Mouse (Mus musculus) adrenal gland, adult (tissue): ENCODE measurements at regions not wholly inside any gene's neighbourhood (a gene's known extent, or its start where the extent isn't known, plus 50 kb on each side); places are given as distances from the start of the nearest gene placed in this dataset.

Experiments
- DNase-seq, 2 experiments: peaks; one replicate each; pipeline ENCODE4 v3.0.0; 2022 to 2023; ENCODE audit warnings: low spot score in 1 of 2; ENCODE audit not compliant: inconsistent age in 2 of 2

GRCm38 (mm10) chr10:66337994-66338393 lies 757.9 kb upstream of the Jmjd1c start:
- no peak for DNase-seq

GRCm38 (mm10) chr10:66342823-66343350 lies 753.0 kb upstream of the Jmjd1c start:
- peak in 1 of 2 experiments; percentile 24 for DNase-seq

GRCm38 (mm10) chr10:66348398-66348797 lies 747.5 kb upstream of the Jmjd1c start:
- DNase-seq = no peak

- no peak for DNase-seq
Measured at GRCm38 (mm10) chr10:66351036-66351435, 744.9 kb upstream of the Jmjd1c start.

- DNase-seq = no peak
Measured at GRCm38 (mm10) chr10:66354072-66354471, 741.9 kb upstream of the Jmjd1c start.

GRCm38 (mm10) chr10:66354986-66355385 lies 740.9 kb upstream of the Jmjd1c start:
- no peak for DNase-seq

GRCm38 (mm10) chr10:66357736-66358135 lies 738.2 kb upstream of the Jmjd1c start:
- DNase-seq = no peak

- DNase-seq = no peak
Measured at GRCm38 (mm10) chr10:66370096-66370495, 725.8 kb upstream of the Jmjd1c start.

GRCm38 (mm10) chr10:66371756-66372155 lies 724.2 kb upstream of the Jmjd1c start:
- DNase-seq = no peak
